Mouse (Mus musculus) embryo, embryonic 10.5 days (tissue): ENCODE measurements around the gene Vars.

Experiments used
- DNase-seq: peaks from one replicate; pipeline ENCODE4 v3.0.0-alpha.2; 2015; ENCODE audit warnings: low spot score

Vars gene

DNA sequence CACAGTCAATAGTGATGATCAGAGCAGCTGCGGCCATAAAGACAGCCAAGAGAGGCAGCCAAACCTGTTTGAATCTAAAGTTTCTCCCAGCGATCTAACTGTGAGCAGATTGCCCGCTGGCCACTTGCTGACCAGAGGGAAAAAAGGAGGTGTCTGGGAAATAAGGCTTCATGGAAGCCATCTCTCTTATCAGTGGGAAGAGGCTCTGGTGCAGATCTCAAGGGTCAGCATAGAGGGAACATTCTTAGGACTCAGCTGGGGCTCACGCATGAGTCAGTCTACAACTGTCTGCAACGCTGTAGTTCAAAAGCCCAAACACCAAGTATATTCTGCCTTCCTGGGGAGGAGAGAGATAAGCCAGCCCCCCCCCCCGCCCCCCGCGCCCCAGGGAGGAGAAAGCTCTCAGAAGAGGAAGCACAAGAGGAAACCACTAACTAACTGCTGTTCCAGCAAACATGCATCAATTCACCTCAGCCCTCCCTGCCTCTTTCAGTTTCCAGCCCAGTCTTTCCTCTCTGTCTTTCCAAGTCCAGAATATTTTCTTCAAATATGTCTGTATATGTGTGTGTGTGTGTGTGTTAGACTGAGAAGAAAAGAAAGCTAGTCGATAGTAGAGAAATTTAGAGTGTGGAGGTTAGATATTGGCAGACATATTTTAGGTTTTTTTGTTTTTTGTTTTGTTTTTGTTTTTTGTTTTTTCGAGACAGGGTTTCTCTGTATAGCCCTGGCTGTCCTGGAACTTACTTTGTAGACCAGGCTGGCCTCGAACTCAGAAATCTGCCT is 47.6 kb downstream of the Vars start:
- peak; percentile 42 for DNase-seq

DNA sequence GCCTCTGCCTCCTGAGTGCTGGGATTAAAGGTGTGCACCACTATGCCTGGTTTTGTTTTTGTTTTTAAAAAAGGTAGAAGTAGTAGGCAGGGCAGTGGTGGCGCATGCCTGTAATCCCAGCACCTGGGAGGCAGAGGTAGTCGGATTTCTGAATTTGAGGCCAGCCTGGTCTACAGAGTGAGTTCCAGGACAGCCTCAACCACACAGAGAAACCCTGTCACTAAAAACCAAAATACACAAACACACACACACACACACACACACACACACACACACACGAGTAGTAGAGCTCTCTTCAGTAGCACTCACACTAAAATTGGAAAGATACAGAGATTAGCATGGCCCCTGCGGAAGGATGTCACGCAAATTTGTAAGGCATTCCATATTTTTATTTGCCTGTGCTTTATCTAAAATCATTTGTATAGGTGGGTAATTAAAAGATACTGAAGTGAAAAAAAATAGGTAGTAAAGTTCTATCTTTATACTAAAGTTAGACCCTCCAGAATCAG is 48.2 kb downstream of the Vars start:
- no peak for DNase-seq

DNA sequence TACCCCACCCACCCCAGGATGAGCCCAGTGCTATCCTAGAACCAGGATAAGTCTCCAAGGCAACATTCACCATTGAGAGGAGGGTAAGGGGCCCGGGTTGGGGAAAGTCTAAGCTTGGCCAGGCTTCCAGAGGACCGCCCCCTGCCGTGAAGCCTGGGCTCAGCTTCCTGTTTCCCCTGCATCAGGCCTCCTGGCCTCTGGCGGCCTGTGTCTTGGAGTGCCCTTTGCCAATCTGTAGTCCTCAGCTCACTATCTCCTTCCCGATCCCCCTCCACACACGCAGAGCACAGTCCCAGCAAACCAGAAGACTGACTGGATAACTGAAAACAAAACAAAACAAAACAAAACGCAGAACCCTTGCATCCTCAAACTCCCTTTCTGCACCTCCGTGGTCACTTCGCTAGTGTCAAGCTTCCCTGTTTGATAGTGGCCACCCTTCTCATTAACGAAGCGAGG is 48.8 kb downstream of the Vars start, which contains the start of gene Clic1:
Clic1 (plus strand) TSS at position 406 of the 456 bp plus-strand sequence.
- DNase-seq, result peak; percentile 93

DNA sequence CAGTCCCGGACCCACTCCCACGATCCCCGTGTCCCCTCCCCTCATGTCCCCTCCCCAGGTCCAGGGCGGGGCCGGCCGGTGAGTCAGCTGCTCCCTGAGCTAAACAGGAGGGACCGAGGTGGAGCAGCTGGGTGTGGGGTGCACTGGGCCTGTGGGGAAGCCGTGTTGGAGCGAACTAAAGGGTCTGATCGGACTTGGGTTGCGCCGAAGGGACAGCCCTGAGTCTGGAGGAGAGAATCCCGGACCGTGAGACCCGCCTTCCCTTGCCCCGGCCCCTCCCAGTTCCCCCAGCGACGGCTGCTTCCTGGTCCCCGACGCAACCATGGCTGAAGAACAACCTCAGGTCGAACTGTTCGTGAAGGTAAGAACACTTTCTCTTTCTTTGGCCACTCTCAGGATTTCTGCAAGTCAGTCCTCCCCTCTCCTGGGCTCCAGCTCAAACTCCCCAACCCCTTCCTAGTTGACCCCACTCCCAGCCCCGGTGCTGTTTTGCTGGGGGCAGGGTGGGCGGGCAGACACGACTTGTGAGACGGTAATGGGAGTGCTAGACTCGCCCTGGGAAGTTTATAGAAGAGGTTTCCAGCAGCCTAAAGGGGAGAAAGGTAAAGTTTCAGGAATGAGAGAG is 49.5 kb downstream of the Vars start:
- DNase-seq, result peak; percentile 82

DNA sequence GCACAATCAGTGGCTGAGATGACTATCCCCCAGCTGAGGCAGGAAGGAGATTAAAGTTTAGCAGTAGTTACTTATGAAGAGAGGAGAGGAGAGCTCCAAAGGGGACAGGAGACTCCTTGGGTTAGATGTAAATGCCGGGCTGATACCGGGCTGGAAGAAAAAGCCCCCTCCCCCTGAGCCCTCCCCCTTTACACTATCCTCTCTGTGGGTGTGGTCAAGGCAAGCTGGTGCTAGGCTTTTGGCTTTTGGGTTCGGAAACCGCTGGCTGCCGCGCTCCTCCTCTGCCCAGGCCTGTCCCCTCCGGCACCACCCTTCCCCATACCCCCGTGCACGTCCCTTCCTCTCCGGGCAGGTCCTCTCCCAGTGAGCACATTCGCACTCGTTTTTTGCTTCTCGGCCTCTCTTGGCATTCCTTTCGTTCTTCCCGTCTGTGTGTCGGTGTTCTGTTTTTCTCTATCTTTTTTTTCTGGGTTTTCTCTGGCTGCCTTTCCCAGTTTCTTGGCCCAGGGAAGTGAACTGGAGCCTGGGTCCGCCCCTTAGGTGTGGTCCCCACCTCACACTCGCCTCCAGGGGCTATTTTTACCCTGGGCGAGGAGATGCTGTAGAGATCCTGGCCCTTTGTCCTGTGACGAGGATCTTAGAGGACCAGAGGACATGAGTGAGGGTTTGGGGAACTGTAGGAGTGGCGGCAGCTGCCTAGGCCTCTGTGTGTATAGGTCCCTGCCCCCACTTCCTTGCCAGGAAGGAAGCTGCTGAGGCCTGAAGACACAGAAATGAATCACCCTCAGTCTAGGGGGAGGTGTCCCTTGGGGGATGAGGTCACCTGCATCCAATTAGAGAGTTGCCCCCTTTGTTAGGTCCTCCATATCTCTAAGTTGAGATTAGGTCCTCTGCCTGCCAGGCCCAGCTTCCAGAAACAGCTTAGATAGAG is 50.6 kb downstream of the Vars start:
- peak; percentile 87 for DNase-seq

DNA sequence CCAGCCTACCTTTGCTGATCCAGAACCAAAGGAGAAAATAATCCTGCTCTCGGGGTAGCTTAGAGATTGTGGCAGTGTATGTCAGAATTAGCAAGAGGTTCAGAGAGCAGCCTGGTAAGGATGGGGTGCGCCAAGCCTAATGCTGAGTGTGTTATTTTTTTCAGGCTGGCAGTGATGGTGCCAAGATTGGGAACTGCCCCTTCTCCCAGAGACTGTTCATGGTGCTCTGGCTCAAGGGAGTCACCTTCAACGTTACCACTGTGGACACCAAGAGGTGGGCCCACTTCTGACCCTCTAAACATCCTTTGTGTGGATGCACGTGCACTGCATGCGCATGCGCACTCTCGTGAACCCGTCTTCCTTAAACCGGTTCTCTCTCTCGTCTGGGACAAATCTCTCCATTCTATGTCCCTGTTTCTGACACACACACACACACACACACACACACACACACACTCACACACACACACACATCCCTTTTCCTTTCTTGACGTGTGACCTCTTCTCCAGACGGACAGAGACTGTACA is 51.5 kb downstream of the Vars start:
- DNase-seq, result no peak

DNA sequence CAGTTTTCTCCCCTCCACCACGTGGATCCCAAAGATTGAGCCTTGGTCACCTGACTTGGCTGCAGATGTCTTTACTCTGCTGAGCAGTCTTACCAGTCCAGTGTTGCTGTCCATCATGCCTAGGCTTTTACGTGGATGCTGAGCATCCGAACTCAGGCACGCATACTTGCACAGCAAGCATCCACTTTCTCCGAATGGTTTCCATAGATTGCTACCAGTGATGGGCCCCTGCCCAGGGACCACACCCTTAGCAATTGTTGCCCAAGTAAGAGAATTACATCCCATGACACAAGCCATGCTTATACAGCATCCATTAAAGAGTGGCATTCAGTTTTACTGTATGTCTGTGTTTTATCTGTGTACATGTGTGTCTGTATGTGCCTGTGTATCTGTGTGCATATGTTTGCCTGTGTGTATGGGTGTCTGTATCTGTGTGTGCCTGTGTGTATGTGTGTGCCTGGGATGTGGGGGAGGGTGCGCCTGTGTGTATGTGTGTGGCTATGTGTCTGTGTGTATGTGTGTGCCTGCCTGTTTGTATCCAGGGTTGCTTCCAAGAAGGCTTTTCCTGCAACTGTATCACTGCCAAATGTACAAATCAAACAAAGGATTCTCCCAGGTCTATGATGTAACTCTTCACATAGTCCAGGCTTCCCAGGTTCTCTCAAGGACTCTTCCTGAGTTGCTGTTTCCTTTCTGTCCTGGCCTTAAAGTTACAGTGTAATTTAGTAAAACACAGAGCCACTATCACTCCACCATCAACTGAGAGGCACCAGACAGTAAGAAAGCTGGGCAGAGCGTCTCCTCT is 55.1 kb downstream of the Vars start:
- DNase-seq, result no peak

DNA sequence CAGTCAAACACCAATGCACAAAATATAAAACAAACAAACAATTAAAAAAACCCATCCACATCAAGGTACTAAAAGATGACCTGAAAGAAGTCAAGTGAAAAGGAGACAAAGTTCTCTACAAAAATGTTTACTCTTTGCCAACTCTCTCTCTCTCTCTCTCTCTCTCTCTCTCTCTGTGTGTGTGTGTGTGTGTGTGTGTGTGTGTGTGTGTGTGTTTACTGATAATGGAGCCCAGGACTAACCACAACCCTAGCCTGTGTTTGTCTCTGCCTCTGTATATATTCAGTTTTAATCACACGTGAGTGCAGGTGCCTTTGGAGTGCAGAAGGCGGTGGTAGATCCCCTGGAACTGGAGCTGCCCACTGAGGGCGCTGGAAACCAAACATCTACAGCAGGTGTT is 56.3 kb downstream of the Vars start:
- DNase-seq, result no peak

DNA sequence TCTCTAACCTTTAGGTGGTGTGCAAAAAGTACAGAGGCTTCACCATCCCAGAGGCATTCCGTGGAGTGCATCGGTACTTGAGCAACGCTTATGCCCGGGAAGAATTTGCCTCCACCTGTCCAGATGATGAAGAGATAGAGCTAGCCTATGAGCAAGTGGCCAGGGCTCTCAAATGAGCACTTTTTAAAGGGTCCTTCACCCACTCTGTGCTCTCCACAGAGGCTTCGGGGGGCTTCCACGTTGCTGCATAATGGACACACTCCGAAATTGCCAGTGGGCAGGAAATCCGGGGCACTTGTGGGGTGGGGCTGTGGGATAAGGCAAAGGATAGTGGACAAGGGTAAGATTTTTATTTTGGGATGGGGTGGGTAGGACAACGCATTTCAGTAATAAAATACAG is 57.5 kb downstream of the Vars start:
- no peak for DNase-seq

DNA sequence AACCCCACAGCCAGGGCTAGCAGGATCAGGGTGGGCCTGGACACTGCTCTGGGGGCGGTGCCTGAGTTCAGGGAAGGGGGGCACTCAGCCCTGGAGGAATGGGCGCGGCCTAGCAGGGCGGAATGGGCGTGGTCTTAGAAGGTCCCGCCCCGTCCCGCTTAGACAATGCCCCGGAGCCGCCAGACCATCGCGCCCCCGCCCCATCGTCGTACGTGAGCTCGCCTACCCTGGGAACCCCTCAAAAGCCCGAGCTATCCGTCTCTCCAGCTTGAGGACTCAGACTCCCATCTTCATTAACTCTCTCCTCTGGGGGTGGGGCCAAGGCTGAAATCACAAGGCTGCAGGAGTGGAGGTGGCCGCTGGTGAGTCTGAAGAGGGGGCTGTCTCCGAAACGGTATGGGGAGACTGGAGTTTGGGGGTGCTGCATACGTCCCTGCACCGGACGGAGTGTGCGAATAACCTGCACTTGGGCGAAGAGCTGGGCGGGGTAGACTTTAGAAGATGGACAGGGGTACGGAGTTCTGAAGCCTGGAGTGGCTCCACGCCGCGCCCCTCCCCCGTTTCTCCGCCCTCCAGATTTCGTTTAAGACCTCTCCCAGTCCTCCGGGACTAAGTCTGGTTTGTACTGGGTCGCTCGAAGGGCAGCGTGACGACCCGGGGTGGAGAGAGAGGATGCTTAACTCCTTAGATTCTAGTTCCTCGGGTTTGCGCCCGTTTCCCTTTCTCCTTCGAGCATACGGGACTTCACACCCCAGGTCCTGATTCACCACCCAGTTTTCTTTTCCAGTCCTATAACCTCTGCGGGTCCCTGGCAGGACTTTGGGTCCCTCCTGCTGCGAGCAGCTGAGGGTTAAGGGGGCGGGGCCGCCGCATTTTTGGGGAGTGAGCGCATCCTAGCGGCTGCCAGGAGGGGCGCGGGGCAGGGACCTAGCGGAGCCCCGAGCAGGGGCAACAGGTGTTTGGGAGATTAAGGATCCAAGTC is 58.4 kb downstream of the Vars start, which contains the start of gene Ddah2:
Ddah2 (plus strand) TSS at position 125 of the 982 bp plus-strand sequence.
- DNase-seq, result peak; percentile 99

DNA sequence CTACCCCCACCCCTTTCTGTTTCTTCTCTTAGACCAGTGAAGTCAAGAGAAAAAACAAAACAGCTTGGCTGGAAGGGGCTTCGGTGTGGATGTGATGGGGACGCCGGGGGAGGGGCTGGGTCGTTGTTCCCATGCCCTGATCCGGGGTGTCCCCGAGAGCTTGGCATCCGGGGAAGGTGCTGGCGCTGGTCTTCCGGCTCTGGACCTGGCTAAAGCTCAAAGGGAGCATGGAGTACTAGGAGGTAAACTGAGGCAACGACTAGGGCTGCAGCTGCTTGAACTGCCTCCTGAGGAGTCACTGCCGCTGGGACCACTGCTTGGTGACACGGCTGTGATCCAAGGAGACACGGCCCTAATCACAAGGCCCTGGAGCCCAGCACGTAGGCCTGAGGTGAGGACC is 59.3 kb downstream of the Vars start:
- DNase-seq, result no peak

DNA sequence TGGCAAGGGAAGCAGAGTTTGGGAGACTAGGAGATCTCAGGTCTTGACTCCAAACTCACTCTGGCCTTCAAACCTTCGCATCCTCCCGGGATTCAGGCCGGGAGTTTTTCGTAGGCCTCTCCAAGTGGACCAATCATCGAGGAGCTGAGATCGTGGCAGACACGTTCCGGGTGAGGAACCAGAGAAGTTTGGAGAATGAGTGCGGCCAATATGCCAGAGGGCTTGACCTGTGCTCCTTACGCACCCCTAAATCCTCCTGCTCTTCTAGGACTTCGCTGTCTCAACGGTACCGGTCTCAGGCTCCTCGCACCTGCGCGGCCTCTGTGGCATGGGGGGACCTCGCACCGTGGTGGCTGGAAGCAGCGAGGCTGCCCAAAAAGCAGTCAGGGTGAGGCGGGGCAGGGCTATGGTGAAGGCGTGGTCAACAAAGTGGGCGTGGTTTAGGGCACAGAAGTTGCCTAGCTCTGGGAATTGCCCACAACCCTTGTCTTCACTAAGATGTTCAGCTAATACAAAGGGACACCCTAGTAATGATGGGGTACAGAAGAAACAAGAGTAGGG is 60.0 kb downstream of the Vars start:
- DNase-seq, result no peak

DNA sequence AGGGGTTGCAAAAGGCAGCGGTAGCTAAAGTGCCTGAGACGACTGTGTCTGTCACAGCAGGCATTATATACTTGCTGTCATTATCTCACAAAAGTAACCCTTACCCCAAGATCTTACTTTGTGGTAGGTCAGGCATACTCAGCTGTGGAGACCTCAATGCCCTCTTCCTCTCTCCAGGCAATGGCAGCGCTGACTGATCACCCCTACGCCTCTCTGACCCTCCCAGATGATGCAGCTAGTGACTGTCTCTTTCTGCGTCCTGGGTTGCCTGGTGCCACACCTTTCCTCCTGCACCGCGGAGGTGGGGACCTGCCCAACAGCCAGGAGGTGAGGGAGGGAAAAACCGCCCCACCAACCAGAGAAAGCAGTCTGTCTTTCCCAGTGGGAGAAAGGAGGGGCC is 60.5 kb downstream of the Vars start:
- DNase-seq, result no peak

DNA sequence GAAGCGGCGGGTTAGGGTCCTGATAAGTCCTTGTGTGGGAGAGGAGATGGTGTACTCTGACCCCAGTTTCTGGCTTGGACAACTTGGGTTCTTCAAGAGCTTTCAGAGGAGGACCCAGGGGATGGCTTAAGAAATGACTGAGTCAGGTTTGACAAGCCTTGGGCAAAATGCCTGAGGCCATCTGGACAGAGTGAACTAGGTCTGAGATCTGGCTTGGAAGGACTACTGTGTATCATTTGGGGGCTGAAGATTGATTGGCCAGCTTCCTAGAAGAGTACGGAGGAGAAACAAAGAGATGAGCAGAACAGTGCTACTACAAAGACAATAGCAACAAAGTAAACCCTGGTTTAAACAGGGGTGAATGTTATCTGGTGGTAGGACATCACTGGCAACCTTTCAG is 62.7 kb downstream of the Vars start:
- no peak for DNase-seq

DNA sequence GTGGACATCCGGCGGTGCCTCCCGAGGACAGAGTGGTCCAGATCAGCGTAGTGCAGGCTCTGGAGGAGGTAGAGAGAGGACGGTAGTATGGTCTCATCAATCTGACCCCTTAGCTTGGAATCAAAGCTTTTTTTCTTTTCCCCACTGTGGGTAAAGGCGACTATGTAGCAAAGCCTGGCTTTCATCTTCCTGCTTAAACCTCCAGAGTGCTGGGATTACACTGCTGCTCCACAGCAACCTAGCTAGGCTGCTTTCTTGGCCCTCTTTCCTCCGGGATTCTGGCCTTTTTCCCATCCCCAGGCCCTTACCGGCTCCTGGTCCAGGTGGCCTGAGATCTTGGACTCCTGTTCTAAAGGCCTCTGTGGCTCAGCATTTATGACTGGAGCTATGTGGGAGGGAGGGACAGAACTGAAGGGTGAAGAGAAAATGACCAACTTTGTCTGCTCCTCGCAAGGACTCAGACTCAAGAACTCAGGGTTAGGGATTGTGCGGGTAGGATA is 63.6 kb downstream of the Vars start:
- DNase-seq, result no peak

DNA sequence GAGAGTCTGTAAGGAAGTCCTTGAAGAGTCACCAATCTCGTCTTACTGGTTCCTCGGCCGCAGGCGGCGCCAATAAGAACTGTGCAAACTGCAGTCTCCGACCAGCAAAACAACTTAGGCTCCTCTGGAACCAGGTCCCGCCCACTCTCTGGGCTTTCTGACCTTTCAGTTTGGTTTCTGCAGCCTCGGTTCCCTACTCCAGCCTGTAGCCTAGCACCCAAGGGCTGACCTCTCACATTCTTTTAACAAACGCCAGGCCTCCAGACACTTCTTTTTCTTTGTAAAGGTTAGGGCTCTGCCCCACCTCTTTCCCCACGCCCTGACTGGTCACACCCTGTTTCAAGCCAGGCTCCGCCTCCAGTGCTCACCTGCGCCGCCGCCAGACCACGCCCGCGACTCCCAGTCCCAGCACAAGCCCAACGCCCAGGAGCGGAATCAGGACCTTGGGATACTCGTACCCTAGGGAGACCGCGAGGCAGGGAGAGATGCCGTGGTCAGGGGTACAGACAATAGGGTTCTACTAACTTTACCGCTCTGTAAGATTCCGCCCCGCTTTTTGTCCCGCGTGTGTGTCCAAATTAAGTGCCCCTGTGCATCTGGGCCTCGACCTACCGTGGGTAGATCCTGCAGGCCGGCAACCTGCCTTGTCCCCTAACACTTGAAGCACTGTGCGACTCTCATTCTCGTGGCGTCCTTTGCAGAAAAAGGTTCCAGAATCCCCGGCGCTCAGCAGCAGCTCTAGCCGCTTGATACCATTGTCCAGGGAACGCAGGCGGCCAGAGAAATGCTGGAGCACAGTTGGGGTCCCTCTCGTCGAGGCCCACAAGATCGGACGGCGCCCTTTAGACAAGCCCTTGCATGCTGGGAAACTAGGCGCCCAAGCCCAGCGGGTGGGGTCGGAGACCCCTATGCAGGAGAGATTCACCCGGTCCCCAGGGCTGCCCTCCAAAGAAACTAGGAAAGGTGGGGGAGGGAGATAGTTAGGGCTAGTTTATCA is 64.5 kb downstream of the Vars start, which contains the start of gene Ly6g6c:
Ly6g6c (plus strand) TSS at position 438 of the 997 bp plus-strand sequence.
- peak; percentile 82 for DNase-seq
